Mouse (Mus musculus) Patski (cell line): ENCODE results near the gene Slc7a10. TPM values are rescaled to one million over a fixed set of nuclear protein-coding genes. Genes with fewer than 3 reads are reported as not detected.
"Not testable (repeated sequence)": the region's sequence is repeated elsewhere in the genome, so short reads cannot be mapped to it uniquely, and the experiment has no call there.

ENCODE experiments used
- ATAC-seq: fragments of 100-300 bp; one replicate; pipeline ENCODE4 v1.8.0; 2021
- CTCF ChIA-PET: fragments of 350-600 bp; sonication (Branson Sonifier 250); formaldehyde crosslinking; loops from one replicate; lab custom pipeline; 2022; ENCODE audit warnings: inconsistent platforms; lab: Charles Lee
- POLR2A ChIA-PET: fragments of 350-600 bp; sonication (Branson Sonifier 250); formaldehyde crosslinking; loops from one replicate; lab custom pipeline; 2022; ENCODE audit warnings: antibody characterized with exemption, inconsistent platforms; lab: Charles Lee
- DNase-seq: peaks from one replicate; pipeline ENCODE4 v3.0.0-alpha.2; 2011; ENCODE audit warnings: low read depth, low spot score
- H3K27me3 ChIP-seq: fragments of 371-371 bp; one replicate; pipeline ENCODE4 v1.5.1; 2021
- CTCF ChIP-seq: fragments of 100-300 bp; IDR thresholded peaks from one replicate; pipeline ENCODE4 v1.5.1; 2021
- in situ Hi-C: fragments of 300-500 bp; cut with MboI; formaldehyde crosslinking; loops from 3 replicates; pipeline ENCODE4 v1.11.1; 2018; ENCODE audit warnings: low pct_unique_long_range_greater_than_20kb, mixed read lengths
- polyA plus RNA-seq: library from polyadenylated mRNA; unstranded; gene quantifications from one replicate; pipeline ENCODE4 v1.2.3, GENCODE M21; 2021

The Slc7a10 gene
- polyA plus RNA-seq, 1 experiment from 2014 or later = not detected

DNA sequence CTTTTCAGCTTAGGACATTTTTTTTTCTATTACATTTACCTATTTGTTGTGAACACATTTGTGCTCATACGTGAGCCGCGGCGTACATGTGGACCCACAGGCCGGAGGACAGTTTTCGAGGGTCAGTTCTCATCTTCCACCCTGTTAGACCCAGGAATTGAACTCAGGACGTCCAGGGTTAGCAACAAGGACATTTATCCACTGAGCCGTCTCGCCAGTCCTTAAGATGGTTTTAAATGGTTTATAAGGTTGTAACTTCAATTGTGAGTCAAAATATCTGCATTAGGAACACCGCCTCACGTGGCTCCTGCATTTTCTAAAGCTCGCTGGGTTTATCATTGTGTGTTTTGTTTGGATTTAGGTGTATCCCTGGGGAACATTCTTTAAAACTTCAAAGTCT lies 47.7 kb downstream of the Slc7a10 start:
- in situ Hi-C loops = no loop called here
- ChIA-PET POLR2A (no interaction called here), CTCF (no interaction called here)
- TF ChIP-seq CTCF = no peak
- no peak for ATAC-seq
- H3K27me3 ChIP-seq = no peaks in the 10 kb centered on the region
- DNase-seq = no peak

DNA sequence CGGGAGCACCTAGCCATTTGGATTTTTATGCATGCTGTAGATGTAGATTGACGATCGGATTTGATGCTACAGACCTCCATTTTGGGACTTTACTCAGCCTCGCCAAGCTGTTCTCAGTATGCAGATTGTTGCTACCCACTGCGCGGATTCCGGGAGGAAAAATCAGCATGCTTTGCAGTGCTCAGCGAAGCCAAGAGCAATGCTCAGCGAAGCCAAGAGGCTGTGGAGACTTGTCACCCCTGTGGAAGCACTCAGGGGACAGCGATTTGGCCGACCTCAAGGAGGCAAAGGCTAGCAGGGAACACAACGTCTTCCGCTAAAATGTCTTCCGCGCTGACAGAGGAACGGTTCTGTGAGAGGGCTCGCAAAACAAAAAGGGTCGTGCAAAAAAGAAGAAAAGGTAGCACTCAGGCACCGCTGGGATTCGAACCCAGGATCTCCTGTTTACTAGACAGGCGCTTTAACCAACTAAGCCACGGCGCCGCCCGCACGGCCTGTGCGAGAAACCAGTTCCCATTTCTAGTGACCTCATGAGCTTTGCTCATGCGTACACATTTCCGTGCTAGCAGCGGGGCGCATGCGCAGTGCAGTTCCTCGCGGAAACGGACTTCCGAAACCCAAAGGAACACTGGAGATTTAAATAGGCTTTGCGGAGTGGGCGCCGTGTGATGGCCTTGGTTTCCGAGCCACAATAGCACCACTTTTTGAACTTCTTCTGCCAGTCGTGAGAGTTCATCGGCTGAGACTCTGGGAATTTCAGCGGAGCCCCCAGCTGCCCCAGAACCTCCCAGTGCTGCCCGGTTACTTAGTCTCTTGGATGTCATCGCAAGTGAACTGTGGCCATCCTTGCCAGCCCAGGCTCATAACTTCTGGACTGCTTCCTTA lies 48.4 kb downstream of the Slc7a10 start:
- ChIA-PET POLR2A (no interaction called here), CTCF (no interaction called here)

DNA sequence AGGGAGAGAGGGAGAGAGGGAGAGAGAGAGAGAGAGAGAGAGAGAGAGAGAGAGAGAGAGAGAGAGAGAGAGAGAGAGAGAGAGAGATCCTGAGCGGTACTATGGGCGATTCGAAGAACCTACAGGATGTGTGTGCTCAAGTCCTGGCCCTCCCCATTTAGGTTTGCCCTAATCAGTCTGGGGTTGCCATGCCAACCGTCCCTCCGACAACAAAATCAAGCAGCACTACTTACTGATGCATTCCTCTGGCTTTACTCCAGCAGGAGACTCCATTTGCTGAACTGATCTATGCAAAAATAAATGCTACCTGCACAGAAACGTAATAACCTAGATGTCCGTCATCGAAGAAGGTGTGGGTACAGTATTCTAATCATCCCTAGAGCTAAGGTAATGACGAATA lies 49.1 kb downstream of the Slc7a10 start:
- TF ChIP-seq CTCF = no peak
- CTCF ChIA-PET = no interaction called here
- H3K27me3 ChIP-seq = no peaks in the 10 kb centered on the region
- ATAC-seq (no peak), DNase-seq (peak; percentile 15)
- in situ Hi-C loops = no loop called here
- POLR2A ChIA-PET = interaction anchor here (0.5 kb wide), 1 partner anchor 374 kb away, joined by 3 read pairs; no protein-coding TSS in a partner anchor

More for the DNA sequence above, 48.4 kb downstream of the Slc7a10 start:
- DNase-seq = peak; percentile 91
- TF ChIP-seq CTCF = no peak
- no peaks in the 10 kb centered on the region for H3K27me3 ChIP-seq
- peak; percentile 86 for ATAC-seq
- in situ Hi-C loops = no loop called here

DNA sequence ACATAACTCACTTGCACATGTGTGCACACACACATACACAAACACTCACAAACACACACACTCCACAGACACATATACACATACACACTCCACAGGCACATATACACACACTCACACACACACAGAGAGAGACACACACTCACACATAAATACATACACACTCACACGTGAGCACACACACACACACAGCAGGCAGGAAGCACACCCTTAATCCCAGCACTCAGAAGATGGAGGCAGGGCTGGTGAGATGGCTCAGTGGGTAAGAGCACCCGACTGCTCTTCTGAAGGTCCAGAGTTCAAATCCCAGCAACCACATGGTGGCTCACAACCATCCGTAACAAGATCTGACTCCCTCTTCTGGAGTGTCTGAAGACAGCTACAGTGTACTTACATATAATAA lies 51.8 kb downstream of the Slc7a10 start:
- CTCF ChIA-PET, in situ Hi-C loops, DNase-seq, ATAC-seq: not testable (repeated sequence)
- POLR2A ChIA-PET = interaction anchor here (0.7 kb wide), 1 partner anchor 158 kb away, joined by 4 read pairs; no protein-coding TSS in a partner anchor
- peaks cover 11% of the 10 kb centered on the region for H3K27me3 ChIP-seq

Other genes starting within 250 kb of the Slc7a10 start
- 30.2 TPM for gene Cebpg, start 129.8 kb upstream of the Slc7a10 start, polyA plus RNA-seq
- 12.8 TPM for gene Cebpa, start 67.1 kb upstream of the Slc7a10 start, polyA plus RNA-seq
- 5.1 TPM for gene Lrp3, start 29.1 kb downstream of the Slc7a10 start, polyA plus RNA-seq
- 15.5 TPM for gene Gpatch1, start 132.1 kb downstream of the Slc7a10 start, polyA plus RNA-seq
- 21.4 TPM for gene Rhpn2, start 147.8 kb downstream of the Slc7a10 start, polyA plus RNA-seq
- 7.1 TPM for gene Faap24, start 210.5 kb downstream of the Slc7a10 start, polyA plus RNA-seq
- 38.1 TPM for gene Cep89, start 210.7 kb downstream of the Slc7a10 start, polyA plus RNA-seq